Mouse (Mus musculus) Patski (cell line): ENCODE data around the gene Sept1. TPM values are rescaled to one million over a fixed set of nuclear protein-coding genes. Genes with fewer than 3 reads are reported as not detected.
"Not testable (repeated sequence)": the region's sequence is repeated elsewhere in the genome, so short reads cannot be mapped to it uniquely, and the experiment has no call there.

Experiments
- ATAC-seq: fragments of 100-300 bp; one replicate; pipeline ENCODE4 v1.8.0; 2021
- CTCF ChIA-PET: fragments of 350-600 bp; sonication (Branson Sonifier 250); formaldehyde crosslinking; loops from one replicate; lab custom pipeline; 2022; ENCODE audit warnings: inconsistent platforms; lab: Charles Lee
- POLR2A ChIA-PET: fragments of 350-600 bp; sonication (Branson Sonifier 250); formaldehyde crosslinking; loops from one replicate; lab custom pipeline; 2022; ENCODE audit warnings: antibody characterized with exemption, inconsistent platforms; lab: Charles Lee
- DNase-seq: peaks from one replicate; pipeline ENCODE4 v3.0.0-alpha.2; 2011; ENCODE audit warnings: low read depth, low spot score
- H3K27me3 ChIP-seq: fragments of 371-371 bp; one replicate; pipeline ENCODE4 v1.5.1; 2021
- CTCF ChIP-seq: fragments of 100-300 bp; IDR thresholded peaks from one replicate; pipeline ENCODE4 v1.5.1; 2021
- in situ Hi-C: fragments of 300-500 bp; cut with MboI; formaldehyde crosslinking; loops from 3 replicates; pipeline ENCODE4 v1.11.1; 2018; ENCODE audit warnings: low pct_unique_long_range_greater_than_20kb, mixed read lengths
- polyA plus RNA-seq: library from polyadenylated mRNA; unstranded; gene quantifications from one replicate; pipeline ENCODE4 v1.2.3, GENCODE M21; 2021

Sept1 gene
- polyA plus RNA-seq, 1 experiment from 2014 or later, result 2.1 TPM

- ChIA-PET POLR2A (no interaction called here), CTCF (interaction anchor here (1.0 to 1.1 kb wide), 2 partner anchors 39 to 68 kb away, joined by 3 read pairs; no protein-coding TSS in a partner anchor)
- ATAC-seq, result no peak
- no peaks in the 10 kb centered on the region for H3K27me3 ChIP-seq
- in situ Hi-C loops, result loop anchor here (5.0 kb wide), 1 partner anchor 52 kb away; no protein-coding TSS in a partner anchor
- no peak for TF ChIP-seq CTCF
- DNase-seq, result no peak
These were observed 49.1 kb downstream of the Sept1 start for GRCm38 (mm10) chr7:127183828-127184227.

- POLR2A ChIA-PET, result no interaction called here
- in situ Hi-C loops, result loop anchor here (5.0 kb wide), 1 partner anchor 51 kb away; no protein-coding TSS in a partner anchor
- DNase-seq, result no peak
- no peak for TF ChIP-seq CTCF
- H3K27me3 ChIP-seq, result no peaks in the 10 kb centered on the region
- CTCF ChIA-PET, result interaction anchor here (1.4 to 2.3 kb wide), 3 partner anchors 10 to 69 kb away, joined by 4 to 10 read pairs (median 4); no protein-coding TSS in a partner anchor
- no peak for ATAC-seq
These were observed 49.6 kb downstream of the Sept1 start for GRCm38 (mm10) chr7:127183345-127183744.

- POLR2A ChIA-PET, ATAC-seq, H3K27me3 ChIP-seq, DNase-seq: not testable (repeated sequence)
- CTCF ChIA-PET, result interaction anchor here (1.0 to 2.3 kb wide), 3 partner anchors 12 to 52 kb away, joined by 3 to 10 read pairs (median 4); no protein-coding TSS in a partner anchor
- in situ Hi-C loops, result loop anchor here (5.0 kb wide), 1 partner anchor 49 kb away; no protein-coding TSS in a partner anchor
These were observed 51.2 kb downstream of the Sept1 start for GRCm38 (mm10) chr7:127181724-127182123.

- CTCF ChIA-PET, result no interaction called here
- ATAC-seq (no peak), DNase-seq (no peak)
- TF ChIP-seq CTCF, result no peak
- no peaks in the 10 kb centered on the region for H3K27me3 ChIP-seq
- in situ Hi-C loops, result loop anchor here (5.0 kb wide), 1 partner anchor 48 kb away; no protein-coding TSS in a partner anchor
- POLR2A ChIA-PET, result no interaction called here
These were observed 52.1 kb downstream of the Sept1 start for GRCm38 (mm10) chr7:127180783-127181182.

- ChIA-PET CTCF (no interaction called here), POLR2A (no interaction called here)
- no peak for ATAC-seq
- in situ Hi-C loops, result no loop called here
- no peak for TF ChIP-seq CTCF
- no peaks in the 10 kb centered on the region for H3K27me3 ChIP-seq
- no peak for DNase-seq
These were observed 56.0 kb downstream of the Sept1 start for GRCm38 (mm10) chr7:127176937-127177336.

- no peaks in the 10 kb centered on the region for H3K27me3 ChIP-seq
- ChIA-PET CTCF (no interaction called here), POLR2A (no interaction called here)
- ATAC-seq, result no peak
- DNase-seq, result no peak
- no peak for TF ChIP-seq CTCF
- in situ Hi-C loops, result no loop called here
These were observed 66.4 kb downstream of the Sept1 start for GRCm38 (mm10) chr7:127166501-127166900.

- POLR2A ChIA-PET, result no interaction called here
- CTCF ChIA-PET, result no interaction called here
- TF ChIP-seq CTCF, result no peak
- no peaks in the 10 kb centered on the region for H3K27me3 ChIP-seq
- no peak for ATAC-seq
- in situ Hi-C loops, result no loop called here
- DNase-seq, result no peak
These were observed 67.1 kb downstream of the Sept1 start for GRCm38 (mm10) chr7:127165607-127166493.

Other genes starting within 250 kb of the Sept1 start
- gene Mvp, start 218.5 kb downstream of the Sept1 start, polyA plus RNA-seq, result 104 TPM
- 0.33 TPM for gene Pagr1b, start 216.6 kb downstream of the Sept1 start, polyA plus RNA-seq
- gene Pagr1a, start 215.8 kb downstream of the Sept1 start, polyA plus RNA-seq, result 17.5 TPM
- 39.5 TPM for gene Gm42742, start 212.0 kb downstream of the Sept1 start, polyA plus RNA-seq
- 0.36 TPM for gene Prrt2, start 211.9 kb downstream of the Sept1 start, polyA plus RNA-seq
- 139 TPM for gene Maz, start 206.1 kb downstream of the Sept1 start, polyA plus RNA-seq
- 47.3 TPM for gene Kif22, start 190.7 kb downstream of the Sept1 start, polyA plus RNA-seq
- not detected for gene Zg16, start 145.8 kb downstream of the Sept1 start, polyA plus RNA-seq
- 0.71 TPM for gene AI467606, start 141.8 kb downstream of the Sept1 start, polyA plus RNA-seq
- not detected for gene Qprt, start 110.9 kb downstream of the Sept1 start, polyA plus RNA-seq
- gene Spn, start 95.3 kb downstream of the Sept1 start, polyA plus RNA-seq, result 0.21 TPM
- gene Cd2bp2, start 37.1 kb downstream of the Sept1 start, polyA plus RNA-seq, result 66.6 TPM
- gene Tbc1d10b, start 24.7 kb downstream of the Sept1 start, polyA plus RNA-seq, result 51.7 TPM
- 6.9 TPM for gene Mylpf, start 24.2 kb downstream of the Sept1 start, polyA plus RNA-seq
- gene Zfp553, start 69 bp downstream of the Sept1 start, polyA plus RNA-seq, result 17.7 TPM
- 45.1 TPM for gene Zfp771, start 11.1 kb upstream of the Sept1 start, polyA plus RNA-seq
- 30.0 TPM for gene Dctpp1, start 27.6 kb upstream of the Sept1 start, polyA plus RNA-seq
- 89.8 TPM for gene Sephs2, start 40.9 kb upstream of the Sept1 start, polyA plus RNA-seq
- gene Itgal, start 63.1 kb upstream of the Sept1 start, polyA plus RNA-seq, result 0.30 TPM
- gene Zfp768, start 112.5 kb upstream of the Sept1 start, polyA plus RNA-seq, result 30.3 TPM
- gene Zfp747, start 142.9 kb upstream of the Sept1 start, polyA plus RNA-seq, result 4.9 TPM
- 4.9 TPM for gene 9130019O22Rik, start 154.0 kb upstream of the Sept1 start, polyA plus RNA-seq
- gene E430018J23Rik, start 160.5 kb upstream of the Sept1 start, polyA plus RNA-seq, result 10.0 TPM
- gene Zfp764, start 173.7 kb upstream of the Sept1 start, polyA plus RNA-seq, result 2.9 TPM
- gene Zfp688, start 188.9 kb upstream of the Sept1 start, polyA plus RNA-seq, result 20.6 TPM
- gene Zfp689, start 216.0 kb upstream of the Sept1 start, polyA plus RNA-seq, result 5.9 TPM
- gene Prr14, start 226.5 kb upstream of the Sept1 start, polyA plus RNA-seq, result 71.9 TPM
- gene Fbrs, start 246.1 kb upstream of the Sept1 start, polyA plus RNA-seq, result 50.1 TPM